Mouse (Mus musculus) thymus, adult 2 months (tissue): ENCODE measurements around the gene Flnb.

Source experiments
- CTCF ChIP-seq: fragments of 200-500 bp; IDR thresholded peaks from 2 replicates; pipeline ENCODE4 v1.5.1; 2012; ENCODE audit warnings: mild to moderate bottlenecking, control low read depth, low read length, moderate library complexity, borderline replicate concordance; ENCODE audit not compliant: control insufficient read depth, poor library complexity, insufficient read depth; ENCODE audit errors: extremely low read depth
- POLR2A ChIP-seq: fragments of 200-500 bp; IDR thresholded peaks from 2 replicates; pipeline ENCODE4 v1.6.1; 2012; ENCODE audit warnings: mild to moderate bottlenecking, low read length, control low read depth, moderate library complexity; ENCODE audit not compliant: control insufficient read depth, poor library complexity, insufficient read depth; ENCODE audit errors: extremely low read depth

GRCm38 (mm10) chr14:7899986-7900385 is 82.2 kb downstream of the Flnb start:
- TF ChIP-seq CTCF (no peak), POLR2A (no peak)
